Mouse (Mus musculus) heart, postnatal 0 days (tissue): Measurements from ENCODE around the gene Cbln1. TPM values are rescaled to one million over a fixed set of nuclear protein-coding genes. Genes with fewer than 3 reads are reported as not detected.

Experiments
- ATAC-seq: fragments of 200-750 bp; cut with Nextera tagmentation; 2 replicates; pipeline ENCODE4 v1.8.0; 2017; ENCODE audit warnings: low read depth, moderate number of reproducible peaks, moderate library complexity; ENCODE audit not compliant: insufficient read depth
- DNase-seq: peaks from one replicate; pipeline ENCODE4 v3.0.0-alpha.2; 2016; ENCODE audit warnings: low spot score
- H3K27ac ChIP-seq: fragments of 300-500 bp; sonication (generic); 2 replicates; pipeline ENCODE4 v1.5.1; 2014; ENCODE audit warnings: low read depth, mild to moderate bottlenecking
- H3K27me3 ChIP-seq: fragments of 300-500 bp; sonication (generic); 2 replicates; pipeline ENCODE4 v1.6.1; 2014; ENCODE audit warnings: low read length, mixed read lengths; ENCODE audit not compliant: control insufficient read depth, insufficient read depth
- H3K36me3 ChIP-seq: fragments of 300-500 bp; sonication (generic); replicated peaks from 2 replicates; pipeline ENCODE4 v1.6.1; 2014; ENCODE audit warnings: low read length, mixed read lengths; ENCODE audit not compliant: control insufficient read depth, insufficient read depth
- H3K4me1 ChIP-seq: fragments of 300-500 bp; sonication (generic); 2 replicates; pipeline ENCODE4 v1.6.1; 2014; ENCODE audit warnings: antibody characterized with exemption; ENCODE audit not compliant: control insufficient read depth, insufficient read depth
- H3K4me2 ChIP-seq: fragments of 300-500 bp; sonication (generic); 2 replicates; pipeline ENCODE4 v1.6.1; 2014; ENCODE audit warnings: low read depth, mild to moderate bottlenecking, low read length, moderate library complexity
- H3K4me3 ChIP-seq: fragments of 300-500 bp; sonication (generic); 2 replicates; pipeline ENCODE4 v1.5.1; 2014; ENCODE audit warnings: low read depth, low read length
- H3K9ac ChIP-seq: fragments of 300-500 bp; sonication (generic); replicated peaks from 2 replicates; pipeline ENCODE4 v1.6.1; 2014; ENCODE audit warnings: low read depth, low read length, mixed read lengths
- H3K9me3 ChIP-seq: fragments of 300-500 bp; sonication (generic); replicated peaks from 2 replicates; pipeline ENCODE4 v1.6.1; 2016; ENCODE audit warnings: low read length; ENCODE audit not compliant: control insufficient read depth
- CTCF ChIP-seq: IDR thresholded peaks from 2 replicates; pipeline ENCODE4 v1.5.1; 2016; ENCODE audit warnings: antibody characterized with exemption, control low read depth, low read depth
- EP300 ChIP-seq: IDR thresholded peaks from 2 replicates; pipeline ENCODE4 v1.6.1; 2016; ENCODE audit warnings: antibody characterized with exemption, low read depth
- WGBS: fragments of 180-500 bp; shearing (Covaris S2); extraction: QIAGEN DNeasy Blood & Tissue Kit; methylation state at CpG from one replicate; pipeline ENCODE4 v1.1.7; 2014; 5-methylcytosine and 5-hydroxymethylcytosine counted together
- polyA plus RNA-seq: library from polyadenylated mRNA; unstranded; fragments of >200 nt; fragmentation: Nextera tagmentation; extraction: Ambion mirVana; gene quantifications from 2 replicates; pipeline ENCODE4 v1.2.1, GENCODE M21; 2015
- total RNA-seq: library from RNA; depleted of rRNA; stranded (reverse); fragments of >200 nt; gene quantifications from 2 replicates; pipeline ENCODE4 v1.2.3, GENCODE M21; 2014; ENCODE audit warnings: low replicate concordance; rRNA removed

Cbln1 gene
- total and polyA plus RNA-seq, 2 experiments from 2014 or later: not detected

DNA sequence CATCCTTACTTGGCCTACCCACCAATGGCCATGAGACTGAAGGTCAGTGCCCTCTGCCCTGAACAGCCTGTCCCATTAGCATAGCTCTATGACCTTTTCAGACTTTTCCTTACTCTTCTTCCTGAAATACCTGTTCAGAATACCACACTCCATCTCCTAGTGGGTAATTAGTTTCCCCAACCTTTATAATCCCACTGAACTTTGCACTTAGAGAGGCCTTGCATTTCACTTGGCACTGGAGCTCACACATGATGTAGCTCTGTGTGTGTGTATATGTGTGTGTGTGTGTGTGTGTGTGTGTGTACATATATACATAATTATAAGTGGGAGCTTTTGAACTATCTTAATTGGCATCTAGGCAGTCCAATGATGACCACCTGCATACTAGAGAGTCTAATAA is 45.2 kb downstream of the Cbln1 start:
- no peaks in the 10 kb centered on the region for H3K4me1 ChIP-seq
- no peak overlapping the region for H3K9ac ChIP-seq
- H3K27me3 ChIP-seq: no peaks in the 10 kb centered on the region
- H3K4me2 ChIP-seq: no peak overlapping the region
- TF ChIP-seq EP300: no peak
- no peak for TF ChIP-seq CTCF
- no peak overlapping the region for H3K4me3 ChIP-seq
- H3K27ac ChIP-seq: no peak overlapping the region
- no peak for DNase-seq
- H3K36me3 ChIP-seq: no peaks in the 10 kb centered on the region
- no peaks in the 10 kb centered on the region for H3K9me3 ChIP-seq
- ATAC-seq: no peak

DNA sequence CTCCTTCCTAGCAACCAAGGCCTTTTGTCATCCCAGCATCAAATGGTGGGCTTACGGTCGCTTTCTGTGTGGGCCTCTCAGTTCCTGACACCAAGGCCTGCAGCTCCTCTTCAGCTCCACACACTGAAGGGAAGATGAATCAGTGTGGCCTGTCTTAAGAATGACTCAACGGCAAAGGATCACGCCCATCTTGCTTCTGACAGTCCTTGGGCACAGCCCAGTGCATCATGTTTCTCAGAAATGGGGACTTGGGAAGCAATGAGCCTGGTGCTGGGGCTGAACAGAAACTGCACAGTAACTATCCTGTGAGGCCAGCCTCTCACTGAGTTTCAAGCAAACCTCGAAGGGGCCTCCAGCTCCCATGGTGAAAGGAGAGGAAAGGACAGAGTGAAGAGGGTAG is 47.7 kb downstream of the Cbln1 start:
- 74% methylated on average over 5 of the region's 5 CpGs for WGBS
- H3K27ac ChIP-seq: no peak overlapping the region
- no peak overlapping the region for H3K4me2 ChIP-seq
- no peaks in the 10 kb centered on the region for H3K4me1 ChIP-seq
- H3K27me3 ChIP-seq: no peaks in the 10 kb centered on the region
- no peak overlapping the region for H3K4me3 ChIP-seq
- DNase-seq (no peak), ATAC-seq (no peak)
- no peak for TF ChIP-seq EP300
- no peak for TF ChIP-seq CTCF
- H3K36me3 ChIP-seq: no peaks in the 10 kb centered on the region
- H3K9ac ChIP-seq: no peak overlapping the region
- H3K9me3 ChIP-seq: no peaks in the 10 kb centered on the region

DNA sequence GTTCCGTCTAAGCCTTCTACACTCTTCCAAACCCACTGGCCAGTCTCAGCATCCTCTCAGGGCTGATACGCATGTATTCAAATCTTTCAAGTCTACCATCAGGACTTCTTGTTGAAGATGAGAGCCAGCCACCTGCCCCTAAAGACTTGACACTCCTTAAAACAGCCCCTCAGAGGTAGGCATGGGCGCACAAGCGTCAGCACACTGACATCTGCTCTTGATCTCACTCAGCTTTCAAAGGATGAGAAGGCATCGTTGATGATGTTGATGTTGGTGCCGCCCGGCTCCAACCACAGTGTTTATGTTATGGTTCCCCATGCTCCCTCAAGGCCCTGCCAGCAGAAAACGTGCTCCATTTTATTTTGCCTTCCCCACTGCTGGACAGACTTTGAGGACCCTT is 50.7 kb downstream of the Cbln1 start:
- H3K36me3 ChIP-seq: no peaks in the 10 kb centered on the region
- no peaks in the 10 kb centered on the region for H3K9me3 ChIP-seq
- 74% methylated on average over 8 of the region's 8 CpGs for WGBS
- H3K4me1 ChIP-seq: no peaks in the 10 kb centered on the region
- H3K4me3 ChIP-seq: no peak overlapping the region
- H3K27me3 ChIP-seq: no peaks in the 10 kb centered on the region
- H3K4me2 ChIP-seq: no peak overlapping the region
- H3K9ac ChIP-seq: no peak overlapping the region
- ATAC-seq (no peak), DNase-seq (no peak)
- no peak for TF ChIP-seq EP300
- no peak for TF ChIP-seq CTCF
- no peak overlapping the region for H3K27ac ChIP-seq

Other genes with a start within 250 kb of the Cbln1 start
- gene 4933402J07Rik, start 91.2 kb upstream of the Cbln1 start, total RNA-seq: not detected in 2 replicates
- gene 4933402J07Rik, start 91.2 kb upstream of the Cbln1 start, polyA plus RNA-seq: not detected in 2 replicates